8 mouse cellular contexts compared by ENCODE assay signal in the genomic region with DNA sequence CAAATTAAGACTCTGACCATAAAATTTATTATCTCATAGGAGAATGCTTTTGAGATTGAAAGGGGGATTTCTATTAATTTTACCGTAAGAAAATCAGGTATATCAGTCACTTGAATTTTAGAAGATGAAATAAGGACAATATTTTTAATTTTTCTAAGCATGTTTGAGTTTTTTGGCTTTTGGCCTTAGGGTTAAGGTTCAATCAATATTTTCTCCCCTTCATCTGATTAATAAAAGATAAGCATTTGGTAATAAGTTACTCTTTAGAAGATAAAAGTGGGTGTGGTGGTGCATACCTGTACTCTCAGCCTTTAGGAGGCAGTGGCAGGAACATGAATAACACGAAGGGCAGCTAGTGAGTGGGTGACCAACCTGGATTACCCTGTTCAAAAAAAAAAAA.
"Had no signal": no experiment of that assay in that cellular context is flagged by ENCODE, and none has a peak within 500 bp of the region (broad histone marks: within the 10 kb centered on the region; RNA-seq: fewer than 3 reads in every experiment).

No protein-coding gene starts in this region.

- DNase-seq: right cerebral cortex, adult 18-20 months had no signal

- H3K27ac ChIP-seq: liver, embryonic 15.5 days; macrophage; midbrain, embryonic 12.5 days; midbrain, embryonic 15.5 days; neural tube, embryonic 12.5 days; neural tube, embryonic 15.5 days; stomach, embryonic 15.5 days had no signal

- H3K9me3 ChIP-seq: liver, embryonic 15.5 days; midbrain, embryonic 12.5 days; midbrain, embryonic 15.5 days; neural tube, embryonic 12.5 days; neural tube, embryonic 15.5 days; stomach, embryonic 15.5 days had no signal

- H3K36me3 ChIP-seq: liver, embryonic 15.5 days; midbrain, embryonic 12.5 days; midbrain, embryonic 15.5 days; neural tube, embryonic 12.5 days; neural tube, embryonic 15.5 days; stomach, embryonic 15.5 days had no signal

- H3K27me3 ChIP-seq: midbrain, embryonic 12.5 days; midbrain, embryonic 15.5 days; neural tube, embryonic 12.5 days; neural tube, embryonic 15.5 days; stomach, embryonic 15.5 days had no signal

- H3K9ac ChIP-seq: liver, embryonic 15.5 days; midbrain, embryonic 12.5 days; midbrain, embryonic 15.5 days; neural tube, embryonic 12.5 days; neural tube, embryonic 15.5 days; stomach, embryonic 15.5 days had no signal
